Mouse (Mus musculus) thymus, postnatal 36 days (tissue): ENCODE data around the gene Itfg1.

Source experiments
- DNase-seq, 2 experiments: peaks; one replicate each; pipeline ENCODE4 v3.0.0; 2022; ENCODE audit warnings: mixed read lengths in 2 of 2

The Itfg1 gene

DNA sequence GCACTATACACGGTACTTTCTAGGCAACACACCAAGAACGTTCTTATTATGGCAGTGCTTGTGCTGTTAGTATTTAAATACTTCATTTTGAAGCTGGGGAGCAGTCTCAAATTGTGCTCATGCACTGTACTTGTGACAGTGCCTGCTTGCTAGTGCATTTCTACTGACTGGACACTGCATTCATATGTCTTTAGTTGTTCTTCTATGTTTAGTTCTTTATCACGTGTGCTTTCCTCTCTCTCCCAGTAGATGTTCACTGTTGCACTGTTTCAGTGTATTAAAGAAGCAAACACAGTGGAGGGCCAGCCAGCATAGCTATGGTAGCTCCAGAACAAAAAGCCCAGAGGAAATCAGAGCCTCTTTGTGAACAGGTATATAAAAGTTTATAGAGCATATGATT lies 110.2 kb downstream of the Itfg1 start:
- DNase-seq, result no peak

DNA sequence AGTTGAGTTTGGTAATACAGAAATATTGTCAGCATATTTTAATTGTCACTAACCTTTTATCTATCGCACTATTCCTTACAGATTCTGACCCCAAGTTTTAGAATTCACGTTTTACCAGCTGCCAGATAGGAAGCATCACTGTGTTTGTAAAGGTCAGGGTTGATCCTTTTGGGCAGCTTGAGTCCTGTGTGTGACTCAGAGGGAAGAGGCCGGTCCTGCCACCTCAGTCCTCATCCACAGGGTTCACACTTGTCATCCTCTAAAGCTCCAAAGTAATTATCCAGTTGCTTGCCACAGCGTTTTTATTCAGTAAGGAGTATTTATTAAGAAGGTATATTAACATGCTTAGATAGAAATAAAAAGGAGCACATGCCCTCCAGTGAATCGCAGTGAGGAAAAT lies 123.5 kb downstream of the Itfg1 start:
- no peak for DNase-seq

DNA sequence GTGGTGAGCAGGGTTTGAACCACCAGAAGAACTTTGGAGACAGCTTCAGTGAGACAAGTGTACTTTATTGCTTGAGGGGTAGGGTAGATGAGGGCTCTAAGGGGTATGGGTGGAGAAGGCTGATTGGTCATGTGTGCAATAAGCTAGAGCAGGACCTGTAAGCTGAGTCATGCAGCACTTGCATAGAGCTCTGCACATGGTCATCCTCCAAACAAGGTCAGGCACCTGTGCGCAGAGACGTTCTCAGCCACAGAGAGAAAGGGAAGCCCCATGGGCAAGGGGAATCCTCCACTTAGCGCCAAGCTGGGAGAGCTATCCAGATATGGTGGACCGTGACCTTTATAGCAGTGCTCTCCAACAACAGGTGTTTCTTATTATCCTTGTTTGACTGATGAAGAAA lies 124.0 kb downstream of the Itfg1 start:
- no peak for DNase-seq

DNA sequence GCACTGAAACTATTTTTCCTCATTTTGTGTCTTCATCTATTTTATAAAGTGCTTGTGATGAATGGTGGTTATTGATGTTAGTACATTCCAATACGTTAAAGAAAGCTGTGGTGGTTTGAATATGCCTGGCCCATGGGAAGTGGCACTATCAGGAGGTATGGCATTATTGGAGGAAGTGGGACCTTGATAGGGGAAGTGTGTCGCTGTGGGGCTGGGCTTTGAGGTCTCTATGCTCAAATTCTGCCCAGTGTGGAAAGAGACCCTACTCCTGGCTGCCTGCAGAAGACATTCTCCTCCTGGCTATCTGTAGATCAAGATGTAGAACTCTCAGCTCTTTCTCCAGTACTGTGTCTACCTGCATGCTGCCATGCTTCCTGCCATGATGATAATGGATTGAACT lies 133.7 kb downstream of the Itfg1 start:
- DNase-seq, result no peak

DNA sequence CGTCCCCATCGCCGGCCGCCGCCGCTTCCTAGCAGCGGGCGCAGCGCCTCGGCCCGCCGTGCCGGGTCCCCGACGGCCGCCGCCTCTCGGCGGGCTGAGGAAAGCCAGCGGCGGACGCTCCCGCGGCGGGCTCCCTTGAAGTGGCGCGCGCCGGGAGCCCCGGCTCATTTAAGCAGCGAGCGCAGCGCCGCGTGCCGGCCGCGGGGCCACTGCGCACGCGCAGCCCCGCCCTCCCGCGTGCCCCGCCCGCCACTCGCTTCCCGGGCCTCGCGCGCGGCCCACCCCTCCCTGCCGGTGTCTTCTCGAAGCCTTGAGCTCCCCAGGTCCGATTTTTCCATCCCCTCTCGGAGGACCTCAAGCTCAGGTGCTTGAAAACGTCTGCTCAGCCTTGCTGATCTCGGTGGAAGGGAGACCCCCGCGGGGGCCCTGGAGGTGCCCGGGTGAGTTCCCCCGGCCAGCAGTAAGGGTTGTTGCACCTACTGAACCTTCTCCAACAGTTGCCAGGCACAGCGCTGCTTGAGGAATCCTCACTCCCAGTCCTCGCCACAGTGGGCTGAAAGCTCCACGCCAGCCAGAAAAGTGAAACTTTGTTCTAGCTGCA lies 139.9 kb downstream of the Itfg1 start, which contains the start of gene Neto2:
Neto2 (minus strand) TSS at position 174 of the 601 bp plus-strand sequence.
- peak; percentile 84 to 88 for DNase-seq

DNA sequence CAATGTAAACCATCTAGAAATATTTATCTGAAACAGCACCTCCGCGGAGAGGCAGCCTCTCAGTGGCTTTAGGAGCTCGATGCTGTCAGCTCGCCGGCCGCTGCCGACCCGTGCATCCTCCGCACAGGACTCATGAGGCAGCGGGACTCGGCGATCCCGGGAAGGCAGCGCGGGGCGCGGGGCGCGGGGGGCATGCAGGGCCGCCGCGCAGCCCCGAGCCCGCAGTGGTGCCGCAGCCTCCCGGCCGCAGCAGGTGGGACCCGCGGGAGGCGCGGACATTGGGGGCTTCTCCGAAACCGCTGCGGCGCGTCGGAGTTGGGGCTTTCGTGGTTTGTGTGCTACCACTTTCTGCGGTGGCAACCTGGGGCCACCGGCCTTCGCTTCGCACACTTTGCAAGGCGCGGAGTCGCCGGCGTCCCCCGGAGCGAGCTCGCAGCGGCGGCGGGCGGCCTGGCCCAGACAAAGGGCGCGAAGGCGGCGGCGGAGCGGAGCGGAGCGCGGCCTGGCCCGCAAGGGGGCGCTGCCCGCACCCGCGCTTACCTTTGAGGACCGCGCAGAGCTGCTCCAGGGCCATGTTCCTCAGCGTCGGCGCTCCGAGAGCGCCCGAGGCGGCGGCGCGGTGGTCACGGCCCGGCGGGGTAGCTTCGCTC lies 140.5 kb downstream of the Itfg1 start:
- DNase-seq, result peak; percentile 76 to 78

DNA sequence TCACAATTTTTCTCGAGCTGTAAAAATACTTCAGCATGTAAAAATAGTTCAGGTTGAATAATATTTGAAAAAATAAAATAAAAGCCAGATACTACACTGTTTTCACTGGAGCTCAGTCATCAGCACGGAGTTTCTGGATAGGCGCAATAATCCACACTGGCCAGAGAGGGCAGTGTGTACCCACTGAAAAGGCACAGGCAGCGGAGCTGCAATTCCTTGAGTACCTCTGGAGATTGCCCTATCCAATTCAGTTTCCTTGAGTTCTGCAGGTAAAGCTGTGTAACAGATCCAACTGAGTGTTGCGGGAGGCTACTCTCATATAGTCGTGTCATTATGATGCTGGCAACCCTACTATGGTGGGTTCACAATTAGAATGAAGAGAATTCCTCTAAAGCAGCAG lies 141.7 kb downstream of the Itfg1 start:
- peak; percentile 61 to 65 for DNase-seq
